Mouse (Mus musculus): ENCODE measurements at regions not wholly inside any gene's neighbourhood (a gene's known extent, or its start where the extent isn't known, plus 50 kb on each side); places are given as distances from the start of the nearest gene placed in this dataset.

GRCm38 (mm10) chr16:74528245-74528644, 116.6 kb upstream of the Robo2 start:
- TF ChIP-seq CTCF (IDR thresholded peaks at IDR 0.05; ENCODE audit: low read depth, low read length) (no peak), POLR2A (IDR thresholded peaks at IDR 0.05; ENCODE audit: extremely low read depth, insufficient read depth, low read length) (no peak)

Data from liver, adult 2 months (tissue).